Mouse (Mus musculus): ENCODE measurements around the gene Serping1. TPM values are rescaled to one million over a fixed set of nuclear protein-coding genes. Genes with fewer than 3 reads are reported as not detected.

The Serping1 gene
- polyA plus RNA-seq, 1 experiment from 2014 or later, result 63.0 TPM

DNA sequence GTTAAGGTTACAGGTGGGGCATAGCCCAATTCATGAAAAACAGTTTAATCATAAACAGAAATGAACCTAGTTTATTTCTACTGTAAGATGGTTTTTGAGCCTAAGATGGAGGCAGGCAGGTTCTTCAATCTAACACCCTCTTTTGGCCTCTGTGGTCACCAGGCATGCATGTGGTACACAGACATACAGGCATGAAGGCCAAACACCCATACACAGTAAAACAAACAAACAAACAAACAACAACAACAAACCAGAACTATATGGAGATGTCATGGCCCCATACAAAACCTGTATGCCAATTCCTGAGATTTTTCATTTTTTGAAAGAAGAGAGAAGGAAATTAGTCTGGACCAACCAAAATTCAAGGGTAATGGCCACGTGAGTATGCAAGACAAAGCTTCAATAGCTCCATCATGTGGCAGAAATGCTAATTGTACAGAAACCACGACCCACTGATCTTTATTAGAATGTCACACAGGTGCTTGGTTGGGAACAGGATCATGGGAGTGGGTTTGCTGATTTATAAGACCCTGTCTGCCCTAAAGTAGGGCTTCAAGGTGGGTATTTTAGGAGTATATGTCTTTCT lies 16.6 kb downstream of the Serping1 start:
- no peaks in the 10 kb centered on the region for H3K4me1 ChIP-seq (ENCODE audit: control insufficient read depth, insufficient read depth, low read length)
- ATAC-seq (ENCODE audit: low read depth) (peak; percentile 50; the same call in 1 of the 2 replicates), DNase-seq (ENCODE audit: low spot score) (peak; percentile 74)
- no peaks in the 10 kb centered on the region for H3K9me3 ChIP-seq (ENCODE audit: control insufficient read depth, low read length)
- no peak overlapping the region for H3K4me2 ChIP-seq (ENCODE audit: low read depth, low read length)
- H3K4me3 ChIP-seq (ENCODE audit: low read depth, low read length), result no peak overlapping the region
- 0% methylated on average over 2 of the region's 2 CpGs for WGBS
- H3K27ac ChIP-seq (replicated peaks; ENCODE audit: low read depth, low read length), result no peak overlapping the region
- no peaks in the 10 kb centered on the region for H3K36me3 ChIP-seq (ENCODE audit: control insufficient read depth, insufficient read depth, low read length)
- H3K27me3 ChIP-seq (replicated peaks; ENCODE audit: control insufficient read depth, insufficient read depth, low read length), result no peaks in the 10 kb centered on the region
- no peak overlapping the region for H3K9ac ChIP-seq (ENCODE audit: low read depth, low read length)

DNA sequence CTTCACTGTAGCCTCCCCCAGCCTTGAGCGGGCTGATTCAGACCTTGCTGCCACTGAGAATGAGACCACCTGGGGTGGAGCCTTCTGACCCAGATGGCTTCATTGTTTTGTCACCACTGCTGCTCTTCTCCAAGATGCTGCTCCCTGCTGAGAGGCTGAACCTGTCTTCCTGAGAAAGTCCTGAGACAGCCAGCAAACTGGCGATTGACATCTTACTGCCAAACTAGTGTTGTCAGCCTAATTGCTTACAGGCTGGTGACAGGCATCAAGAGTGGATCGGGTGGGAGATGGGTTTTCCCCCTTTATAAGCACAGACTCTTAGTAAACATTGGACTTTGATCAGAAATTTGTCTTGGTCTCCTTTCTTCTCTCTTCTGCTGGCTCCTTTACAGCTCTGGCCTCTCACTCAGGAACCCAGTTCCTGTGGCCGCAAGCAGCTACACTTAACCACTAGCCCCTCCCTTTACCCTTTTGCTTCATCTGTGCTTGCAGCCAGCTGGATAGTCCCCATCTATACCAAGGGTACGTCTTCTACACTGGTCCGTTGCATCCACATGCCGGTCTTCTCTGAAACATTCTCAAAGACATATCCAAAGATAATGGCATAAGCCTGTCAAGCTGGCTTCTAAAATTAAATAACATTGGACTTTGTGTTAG lies 18.1 kb downstream of the Serping1 start:
- H3K9ac ChIP-seq (ENCODE audit: low read depth, low read length), result no peak overlapping the region
- no peak for ATAC-seq (ENCODE audit: low read depth)
- no peaks in the 10 kb centered on the region for H3K36me3 ChIP-seq (ENCODE audit: control insufficient read depth, insufficient read depth, low read length)
- H3K9me3 ChIP-seq (ENCODE audit: control insufficient read depth, low read length), result no peaks in the 10 kb centered on the region
- 64% methylated on average over 7 of the region's 7 CpGs for WGBS
- H3K27me3 ChIP-seq (replicated peaks; ENCODE audit: control insufficient read depth, insufficient read depth, low read length), result no peaks in the 10 kb centered on the region
- no peak overlapping the region for H3K4me2 ChIP-seq (ENCODE audit: low read depth, low read length)
- no peak overlapping the region for H3K27ac ChIP-seq (replicated peaks; ENCODE audit: low read depth, low read length)
- H3K4me1 ChIP-seq (ENCODE audit: control insufficient read depth, insufficient read depth, low read length), result no peaks in the 10 kb centered on the region
- no peak overlapping the region for H3K4me3 ChIP-seq (ENCODE audit: low read depth, low read length)
- no peak for DNase-seq (ENCODE audit: low spot score)

DNA sequence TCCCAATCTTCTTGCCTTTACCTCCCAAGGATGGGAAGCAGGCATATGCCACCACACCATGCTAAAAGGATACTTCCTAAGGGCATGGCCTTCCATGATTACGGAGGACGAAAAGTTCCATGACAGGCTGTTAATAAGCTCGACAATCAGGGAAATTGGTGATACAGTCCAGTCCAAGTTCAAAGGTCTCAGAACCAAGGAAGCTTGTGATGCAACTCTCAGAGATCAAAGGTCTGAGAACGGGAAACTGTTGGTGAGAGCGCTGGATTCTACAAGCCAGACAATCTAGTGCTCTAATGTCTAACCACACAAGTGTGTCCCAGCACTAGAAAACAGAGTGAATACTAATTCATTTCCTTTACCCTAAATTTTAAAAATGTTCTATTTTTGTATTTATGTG lies 19.0 kb downstream of the Serping1 start:
- no peak for ATAC-seq (ENCODE audit: low read depth)

DNA sequence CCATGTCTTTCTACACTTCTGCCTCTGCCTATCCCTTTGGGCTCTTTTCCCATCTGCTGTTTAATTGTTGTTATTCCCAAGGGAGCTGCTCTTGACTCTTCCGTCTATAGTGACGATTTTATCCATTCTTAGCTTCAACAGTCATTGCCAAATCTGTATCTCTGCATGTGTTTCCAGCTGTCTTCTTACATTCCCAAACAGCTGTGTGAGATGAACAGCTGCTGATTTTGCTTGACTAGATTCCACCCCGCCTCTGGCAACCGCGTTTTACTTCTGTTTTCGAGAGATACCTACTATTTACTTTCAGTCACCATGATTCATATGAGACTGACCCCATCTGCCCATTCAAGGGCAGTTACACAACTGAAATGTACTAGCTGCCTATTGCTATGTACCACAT lies 25.1 kb downstream of the Serping1 start:
- Histone ChIP-seq H3K9me3 (ENCODE audit: control insufficient read depth, low read length) (no peaks in the 10 kb centered on the region), H3K27me3 (replicated peaks; ENCODE audit: control insufficient read depth, insufficient read depth, low read length) (no peaks in the 10 kb centered on the region), H3K27ac (replicated peaks; ENCODE audit: low read depth, low read length) (no peak overlapping the region), H3K4me3 (ENCODE audit: low read depth, low read length) (no peak overlapping the region), H3K4me1 (ENCODE audit: control insufficient read depth, insufficient read depth, low read length) (no peaks in the 10 kb centered on the region), H3K36me3 (ENCODE audit: control insufficient read depth, insufficient read depth, low read length) (no peaks in the 10 kb centered on the region), H3K4me2 (ENCODE audit: low read depth, low read length) (no peak overlapping the region), H3K9ac (ENCODE audit: low read depth, low read length) (no peak overlapping the region)
- WGBS, result 62% methylated on average over 6 of the region's 6 CpGs
- ATAC-seq (ENCODE audit: low read depth) (peak; percentile 55; the same call in 1 of the 2 replicates), DNase-seq (ENCODE audit: low spot score) (peak; percentile 78)

More for the DNA sequence above, 19.0 kb downstream of the Serping1 start:
- no peaks in the 10 kb centered on the region for H3K4me1 ChIP-seq (ENCODE audit: control insufficient read depth, insufficient read depth, low read length)
- H3K4me3 ChIP-seq (ENCODE audit: low read depth, low read length), result no peak overlapping the region
- no peaks in the 10 kb centered on the region for H3K36me3 ChIP-seq (ENCODE audit: control insufficient read depth, insufficient read depth, low read length)
- no peak overlapping the region for H3K27ac ChIP-seq (replicated peaks; ENCODE audit: low read depth, low read length)
- no peaks in the 10 kb centered on the region for H3K27me3 ChIP-seq (replicated peaks; ENCODE audit: control insufficient read depth, insufficient read depth, low read length)
- 62% methylated on average over 5 of the region's 5 CpGs for WGBS
- H3K9me3 ChIP-seq (ENCODE audit: control insufficient read depth, low read length), result no peaks in the 10 kb centered on the region
- DNase-seq (ENCODE audit: low spot score), result no peak
- H3K9ac ChIP-seq (ENCODE audit: low read depth, low read length), result no peak overlapping the region
- H3K4me2 ChIP-seq (ENCODE audit: low read depth, low read length), result no peak overlapping the region

DNA sequence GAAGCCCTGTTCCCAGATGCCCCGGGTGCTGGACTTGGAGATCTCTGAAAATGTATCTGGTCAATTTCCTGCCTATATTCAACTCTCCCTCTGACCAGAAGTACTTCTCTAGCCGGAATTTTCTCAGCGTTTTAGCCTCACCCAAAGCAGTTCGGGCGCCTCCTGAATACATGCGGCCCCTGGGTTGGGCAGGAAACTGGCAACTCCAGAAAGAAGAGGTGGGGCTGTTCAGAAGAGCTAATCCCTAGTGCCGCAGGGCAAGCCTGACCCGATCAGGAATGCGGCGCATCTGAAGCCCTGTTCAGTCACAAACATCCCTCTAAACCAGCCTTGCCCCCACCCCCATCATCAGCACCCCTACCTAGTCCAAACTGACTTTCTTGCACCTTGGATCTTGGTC lies 31.1 kb downstream of the Serping1 start:
- Histone ChIP-seq H3K9me3 (ENCODE audit: control insufficient read depth, low read length) (no peaks in the 10 kb centered on the region), H3K9ac (ENCODE audit: low read depth, low read length) (peak overlapping the region; percentile 99), H3K27me3 (replicated peaks; ENCODE audit: control insufficient read depth, insufficient read depth, low read length) (no peaks in the 10 kb centered on the region), H3K4me3 (ENCODE audit: low read depth, low read length) (peak overlapping the region; percentile 91), H3K4me1 (ENCODE audit: control insufficient read depth, insufficient read depth, low read length) (peaks cover 28% of the 10 kb centered on the region), H3K36me3 (ENCODE audit: control insufficient read depth, insufficient read depth, low read length) (peaks cover 9% of the 10 kb centered on the region; the same call in 1 of the 2 replicates), H3K4me2 (ENCODE audit: low read depth, low read length) (peak overlapping the region; percentile 70), H3K27ac (replicated peaks; ENCODE audit: low read depth, low read length) (peak overlapping the region; percentile 99)
- DNase-seq (ENCODE audit: low spot score) (peak; percentile 84), ATAC-seq (ENCODE audit: low read depth) (peak; percentile 32)
- 0% methylated on average over 10 of the region's 10 CpGs for WGBS

DNA sequence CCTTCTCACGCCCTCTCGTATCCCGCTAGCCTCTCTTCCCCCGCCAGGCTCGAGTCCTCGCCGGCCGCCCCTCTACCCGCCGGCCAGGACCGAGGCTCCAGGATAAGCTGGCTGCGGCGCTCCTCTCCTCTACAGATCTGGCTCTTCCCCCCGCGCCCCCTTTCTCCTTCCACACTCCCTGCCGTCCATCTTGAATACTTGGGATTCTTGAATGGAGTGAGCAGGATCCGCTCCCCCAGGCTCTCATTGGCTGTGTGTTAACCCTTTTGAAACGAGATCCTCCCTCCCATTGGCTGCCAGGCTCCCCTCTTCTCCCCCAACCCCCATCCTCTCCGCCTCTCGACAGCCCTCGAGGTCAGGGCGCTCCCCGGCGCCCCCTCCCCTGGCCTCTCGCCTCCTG lies 31.7 kb downstream of the Serping1 start, which contains the start of gene Gm19426:
Gm19426 (minus strand) TSS at position 95 of the 400 bp plus-strand sequence.
- peak within 1 kb of the TSS; percentile 91 for H3K4me3 ChIP-seq (ENCODE audit: low read depth, low read length)
- peak; percentile 99 for DNase-seq (ENCODE audit: low spot score)
- 1% methylated on average over 25 of the region's 25 CpGs for WGBS
- H3K9me3 ChIP-seq (ENCODE audit: control insufficient read depth, low read length), result no peaks in the 10 kb centered on the region
- ATAC-seq (ENCODE audit: low read depth), result peak; percentile 92
- H3K27ac ChIP-seq (replicated peaks; ENCODE audit: low read depth, low read length), result peak within 1 kb of the TSS; percentile 99
- H3K4me2 ChIP-seq (ENCODE audit: low read depth, low read length), result peak within 1 kb of the TSS; percentile 70
- H3K9ac ChIP-seq (ENCODE audit: low read depth, low read length), result peak within 1 kb of the TSS; percentile 99
- no peaks in the 10 kb centered on the region for H3K27me3 ChIP-seq (replicated peaks; ENCODE audit: control insufficient read depth, insufficient read depth, low read length)
- peaks cover 30% of the 10 kb centered on the region for H3K4me1 ChIP-seq (ENCODE audit: control insufficient read depth, insufficient read depth, low read length)
- peaks cover 9% of the 10 kb centered on the region; the same call in 1 of the 2 replicates for H3K36me3 ChIP-seq (ENCODE audit: control insufficient read depth, insufficient read depth, low read length)

DNA sequence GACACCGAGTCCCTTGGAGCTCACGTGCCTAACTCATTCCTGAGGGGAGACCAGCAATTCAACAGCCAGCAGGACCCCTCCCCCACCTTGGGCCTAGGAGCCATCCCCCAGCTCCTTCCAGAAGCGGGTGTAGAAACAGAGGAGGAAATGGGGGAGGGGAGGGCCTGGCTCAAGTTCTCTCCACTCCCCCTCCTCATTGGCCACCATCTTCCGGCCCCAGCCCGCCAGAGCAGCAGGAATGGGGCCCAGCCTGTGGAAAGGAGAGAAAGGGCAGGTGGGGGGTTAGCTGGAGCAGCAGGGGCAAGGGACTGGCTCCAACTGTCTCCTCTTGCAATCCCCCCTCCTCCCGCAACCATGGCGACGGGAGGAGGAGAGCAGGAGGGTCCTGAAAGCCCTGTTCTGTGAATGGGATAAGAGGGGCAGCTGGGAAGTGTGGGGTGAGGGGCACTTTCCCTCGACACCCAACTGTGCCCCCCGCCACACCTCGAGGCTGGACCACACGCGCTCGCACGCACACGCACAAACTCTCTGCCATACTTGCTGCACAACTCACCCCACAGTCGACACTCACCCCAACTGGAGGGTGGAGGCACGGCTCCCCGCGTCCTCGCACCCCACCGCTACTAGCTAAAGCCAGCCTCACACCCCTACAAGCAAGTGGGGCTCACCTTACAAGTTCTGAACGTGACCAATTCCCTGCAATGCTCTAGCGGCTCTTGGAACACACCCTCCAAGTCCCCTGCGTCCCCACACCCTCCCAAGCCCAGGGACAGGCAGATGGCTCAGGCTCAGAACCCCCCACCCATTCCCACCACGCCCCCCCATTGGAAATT lies 32.6 kb downstream of the Serping1 start:
- peaks cover 38% of the 10 kb centered on the region for H3K4me1 ChIP-seq (ENCODE audit: control insufficient read depth, insufficient read depth, low read length)
- peak overlapping the region; percentile 99 for H3K27ac ChIP-seq (replicated peaks; ENCODE audit: low read depth, low read length)
- H3K4me2 ChIP-seq (ENCODE audit: low read depth, low read length), result peak overlapping the region; percentile 70
- 1% methylated on average over 23 of the region's 26 CpGs for WGBS
- H3K27me3 ChIP-seq (replicated peaks; ENCODE audit: control insufficient read depth, insufficient read depth, low read length), result no peaks in the 10 kb centered on the region
- peak overlapping the region; percentile 99 for H3K9ac ChIP-seq (ENCODE audit: low read depth, low read length)
- ATAC-seq (ENCODE audit: low read depth), result peak; percentile 72
- peaks cover 9% of the 10 kb centered on the region; the same call in 1 of the 2 replicates for H3K36me3 ChIP-seq (ENCODE audit: control insufficient read depth, insufficient read depth, low read length)
- H3K9me3 ChIP-seq (ENCODE audit: control insufficient read depth, low read length), result no peaks in the 10 kb centered on the region
- DNase-seq (ENCODE audit: low spot score), result peak; percentile 95
- peak overlapping the region; percentile 91 for H3K4me3 ChIP-seq (ENCODE audit: low read depth, low read length)

DNA sequence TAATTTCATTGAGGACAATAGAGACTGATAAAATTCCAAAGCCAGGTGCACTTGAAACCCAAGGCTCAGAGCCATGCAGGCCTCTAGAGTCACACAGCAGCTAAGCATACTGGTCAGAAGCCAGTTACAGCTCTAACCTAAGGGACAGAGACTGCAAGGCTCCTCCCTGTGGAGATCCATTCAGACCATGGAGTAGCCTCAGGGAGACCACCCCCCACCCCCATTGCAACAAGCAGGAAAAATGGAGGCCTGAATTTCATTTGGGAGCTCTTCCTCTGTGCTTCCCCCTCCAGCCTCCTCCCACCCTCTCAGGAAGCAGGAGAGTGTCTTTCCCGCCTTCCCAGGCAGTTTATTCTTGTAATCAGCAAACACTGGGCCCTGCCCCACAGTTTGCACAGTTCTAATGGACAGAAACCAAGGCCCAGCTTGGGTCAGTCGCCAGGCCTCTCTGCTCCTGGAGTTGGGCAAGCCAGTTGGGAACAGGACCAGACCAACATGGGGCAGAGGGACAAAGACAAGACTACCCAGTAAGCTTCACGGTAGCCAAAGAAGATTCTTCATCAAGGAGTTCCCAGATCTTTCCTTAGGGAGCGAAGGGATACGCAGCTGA lies 33.3 kb downstream of the Serping1 start:
- peak overlapping the region; percentile 99 for H3K9ac ChIP-seq (ENCODE audit: low read depth, low read length)
- H3K4me2 ChIP-seq (ENCODE audit: low read depth, low read length), result peak overlapping the region; percentile 70
- peaks cover 9% of the 10 kb centered on the region; the same call in 1 of the 2 replicates for H3K36me3 ChIP-seq (ENCODE audit: control insufficient read depth, insufficient read depth, low read length)
- H3K9me3 ChIP-seq (ENCODE audit: control insufficient read depth, low read length), result no peaks in the 10 kb centered on the region
- peak overlapping the region; percentile 99 for H3K27ac ChIP-seq (replicated peaks; ENCODE audit: low read depth, low read length)
- WGBS, result 4% methylated on average over 5 of the region's 5 CpGs
- peaks cover 45% of the 10 kb centered on the region for H3K4me1 ChIP-seq (ENCODE audit: control insufficient read depth, insufficient read depth, low read length)
- ATAC-seq (ENCODE audit: low read depth) (no peak), DNase-seq (ENCODE audit: low spot score) (no peak)
- no peaks in the 10 kb centered on the region for H3K27me3 ChIP-seq (replicated peaks; ENCODE audit: control insufficient read depth, insufficient read depth, low read length)
- H3K4me3 ChIP-seq (ENCODE audit: low read depth, low read length), result peak overlapping the region; percentile 91

All from embryonic facial prominence, embryonic 14.5 days (tissue).